Mouse (Mus musculus) fat pad, adult 2 months (tissue): ENCODE measurements around the gene Map3k19.

ENCODE experiments used
- DNase-seq: peaks from one replicate; pipeline ENCODE4 v3.0.0-alpha.2; 2011; ENCODE audit warnings: low read depth, low spot score; ENCODE audit errors: extremely low read depth

The Map3k19 gene

DNA sequence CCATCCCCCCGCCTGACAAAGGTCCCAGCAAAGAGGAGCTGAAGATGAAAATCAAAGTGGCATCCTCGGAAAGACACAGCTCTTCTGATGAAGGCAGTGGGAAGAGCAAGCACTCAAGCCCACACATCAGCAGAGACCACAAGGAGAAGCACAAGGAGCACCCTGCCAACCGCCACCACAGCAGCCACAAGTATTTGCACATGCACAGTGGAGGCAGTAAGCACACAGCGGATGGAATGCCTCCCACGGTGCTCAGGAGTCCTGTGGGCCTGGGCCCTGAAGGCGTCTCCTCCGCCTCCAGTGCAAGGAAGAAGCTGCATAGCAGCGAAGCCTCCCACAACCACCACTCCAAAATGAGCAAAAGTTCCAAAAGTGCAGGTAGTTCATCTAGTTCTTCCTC is 51.9 kb downstream of the Map3k19 start:
- DNase-seq: no peak

DNA sequence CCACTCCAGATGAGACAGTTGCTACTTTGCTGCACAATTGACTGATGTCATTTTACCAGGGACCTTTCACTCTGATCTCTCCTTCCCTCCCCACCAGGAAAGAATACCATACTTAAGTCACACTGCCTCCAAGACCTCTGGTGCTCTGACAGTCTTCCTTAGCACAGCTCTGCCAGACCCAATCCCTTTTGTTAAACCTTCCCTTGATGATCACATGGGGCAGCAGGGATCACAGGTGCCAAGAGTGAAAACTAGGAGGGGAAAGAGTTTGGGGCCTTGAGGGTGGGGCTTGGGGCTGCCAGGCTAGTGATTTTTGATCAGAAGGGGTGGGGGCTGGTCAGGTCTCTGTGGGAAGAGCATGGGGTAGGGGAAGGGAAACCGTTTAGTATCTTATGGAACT is 58.1 kb downstream of the Map3k19 start:
- DNase-seq: no peak

DNA sequence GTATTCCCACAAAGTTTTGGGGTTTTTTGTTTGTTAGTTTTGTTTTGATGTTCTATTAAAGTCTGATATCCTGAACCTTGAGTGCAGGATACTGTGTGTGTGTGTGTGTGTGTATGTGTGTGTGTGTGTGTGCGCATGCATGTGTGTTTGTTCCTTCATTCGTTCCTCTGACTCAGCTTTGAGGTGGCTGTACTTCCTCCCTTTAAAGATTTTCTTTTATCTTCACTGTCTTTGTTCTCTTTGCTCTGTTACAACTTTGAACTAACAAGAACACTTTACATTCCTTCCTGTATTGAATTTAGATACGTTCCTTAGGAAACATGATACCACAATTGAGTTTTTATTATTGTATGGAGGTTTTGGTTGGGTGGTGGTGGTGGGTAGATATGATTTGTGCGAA is 58.5 kb downstream of the Map3k19 start:
- no peak for DNase-seq

DNA sequence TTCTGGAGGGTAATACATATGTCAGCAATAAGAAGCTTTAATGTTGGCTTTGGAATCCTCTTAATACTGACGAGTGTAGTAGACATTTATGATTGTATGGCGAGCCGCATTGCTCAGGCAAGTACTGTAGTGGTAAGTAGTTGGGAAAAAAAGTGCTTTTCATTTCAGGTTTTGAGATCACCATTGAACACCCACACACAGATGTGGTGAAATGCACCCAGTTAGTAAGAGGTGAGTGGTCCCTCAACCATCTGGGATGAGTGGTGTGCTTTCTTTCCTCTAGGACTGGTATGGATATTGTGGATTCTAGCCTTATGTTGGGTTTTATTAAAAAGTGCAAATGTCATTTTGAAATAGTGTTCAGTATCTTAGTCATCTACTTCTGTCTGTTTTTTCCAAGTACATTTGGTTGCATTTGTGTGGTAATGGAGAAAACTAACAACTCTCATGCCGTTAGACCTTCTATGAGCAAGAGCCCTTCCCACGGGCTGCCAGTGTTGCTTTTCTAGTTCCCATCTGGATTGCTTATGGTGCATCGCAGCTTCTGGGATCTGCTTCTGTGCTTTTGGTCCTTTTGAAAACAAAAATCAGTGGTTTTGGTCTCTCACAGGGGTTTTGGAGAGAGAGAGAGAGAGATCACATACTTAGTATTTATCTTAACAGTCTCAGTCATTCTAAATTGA is 59.6 kb downstream of the Map3k19 start:
- DNase-seq: no peak

DNA sequence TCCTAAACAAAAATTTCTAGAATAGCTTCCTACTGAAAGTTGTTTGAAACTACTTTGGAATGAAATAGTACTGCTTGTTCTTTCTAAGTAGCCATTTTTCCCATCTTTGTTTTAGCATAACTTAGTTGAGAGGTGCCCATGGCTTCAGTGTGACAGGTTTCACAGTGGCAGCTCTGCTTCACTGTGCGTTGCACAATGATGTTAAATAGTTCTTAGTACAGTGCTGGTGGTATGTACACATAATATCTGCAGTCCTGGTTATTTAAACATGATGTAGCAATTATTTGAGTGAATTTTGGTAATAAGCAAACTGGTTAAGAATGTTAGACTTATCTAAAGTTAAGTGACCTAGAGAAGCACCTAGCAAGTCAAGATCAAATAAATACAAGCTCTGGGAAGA is 61.4 kb downstream of the Map3k19 start:
- DNase-seq: no peak

DNA sequence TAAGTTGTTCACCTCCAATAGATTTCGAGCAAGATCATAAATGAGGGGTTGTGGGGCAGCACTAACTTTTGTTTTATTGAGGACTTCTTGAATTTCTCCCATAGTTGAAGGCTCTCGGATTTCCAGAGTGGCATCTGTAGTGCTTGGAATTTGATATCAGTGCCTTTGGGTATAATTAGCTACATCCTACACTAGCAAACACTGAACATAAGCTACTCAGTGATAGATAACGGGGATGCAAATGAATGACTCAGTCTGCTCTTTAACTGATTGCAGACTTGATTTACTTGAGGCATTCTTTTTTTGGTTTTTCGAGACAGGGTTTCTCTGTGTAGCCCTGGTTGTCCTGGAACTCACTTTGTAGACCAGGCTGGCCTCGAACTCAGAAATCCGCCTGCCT is 65.9 kb downstream of the Map3k19 start:
- DNase-seq: no peak

DNA sequence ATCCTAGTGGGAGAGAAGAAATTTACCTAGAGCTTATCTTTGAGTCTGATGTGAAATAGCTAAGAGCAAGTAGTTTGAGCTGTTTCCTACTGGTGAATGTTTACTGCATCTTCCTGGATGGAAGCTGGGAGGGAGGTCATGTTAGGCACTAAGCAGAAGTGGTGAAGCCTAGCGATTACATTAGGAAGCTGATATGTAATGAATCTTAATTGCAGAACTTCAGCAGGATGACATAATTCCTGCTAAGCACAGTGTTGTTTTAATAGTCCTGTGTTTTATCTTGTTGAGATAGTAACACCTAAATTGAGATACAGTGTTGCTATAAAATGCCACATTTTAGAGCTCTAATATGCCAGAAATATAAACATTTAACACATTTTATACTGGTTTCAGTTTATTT is 68.9 kb downstream of the Map3k19 start:
- no peak for DNase-seq

DNA sequence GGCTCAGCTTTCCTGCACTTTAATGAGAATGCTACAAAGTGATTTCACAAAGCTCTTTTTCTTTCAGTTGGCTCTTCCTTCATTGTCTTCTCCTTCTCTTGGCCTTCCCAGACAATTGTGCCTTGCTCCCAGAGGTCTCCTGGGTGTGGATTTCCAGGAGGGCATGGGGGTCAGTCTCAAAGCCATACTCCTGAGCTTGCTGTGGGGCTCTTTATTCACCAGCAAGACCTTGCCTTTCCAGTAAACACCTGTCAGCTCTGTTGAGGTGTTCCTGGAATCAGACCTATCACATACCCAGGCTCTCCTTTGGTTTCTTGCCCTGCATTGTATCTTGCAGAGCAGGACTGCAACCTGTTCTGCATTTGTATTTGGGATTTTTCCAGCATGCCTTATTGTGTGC is 71.0 kb downstream of the Map3k19 start:
- no peak for DNase-seq

DNA sequence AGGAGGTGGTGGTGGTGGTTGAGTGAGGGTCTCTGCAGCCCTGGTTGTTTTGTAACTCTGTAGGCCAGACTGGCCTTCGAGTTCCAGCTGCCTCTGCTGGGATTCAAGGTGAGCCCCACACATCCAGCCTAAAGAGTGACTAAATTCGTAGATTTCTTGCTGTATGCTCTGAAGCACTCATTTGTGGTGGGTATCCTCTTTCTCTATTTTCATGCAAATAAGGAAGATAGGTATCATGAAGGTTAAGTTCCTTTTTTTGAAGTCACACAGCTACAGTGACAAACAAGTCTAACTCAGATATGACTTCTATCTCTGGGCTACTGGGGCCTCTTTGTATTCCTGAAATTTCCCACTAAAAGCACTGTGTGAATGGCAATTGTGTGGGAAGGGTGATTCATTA is 74.0 kb downstream of the Map3k19 start:
- no peak for DNase-seq

DNA sequence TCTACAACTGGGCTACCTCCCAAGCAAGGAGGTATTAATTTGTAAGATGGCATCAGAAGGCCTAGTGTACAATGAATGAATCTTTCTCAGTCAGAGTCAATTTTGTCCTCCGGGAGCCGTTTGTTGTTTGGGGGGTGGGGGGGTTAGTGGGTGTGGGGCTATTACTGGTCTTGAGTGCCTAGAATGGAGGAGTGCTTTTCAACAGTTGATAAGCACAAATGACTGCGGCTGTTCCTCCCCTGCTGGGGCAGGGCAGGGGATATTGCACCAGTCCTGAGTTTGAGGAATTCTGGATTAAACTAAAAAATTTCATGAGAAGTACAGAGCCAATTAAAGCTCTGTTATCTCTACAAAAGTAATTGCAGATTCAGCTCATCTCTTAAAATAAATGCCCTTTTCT is 74.7 kb downstream of the Map3k19 start:
- DNase-seq: no peak

DNA sequence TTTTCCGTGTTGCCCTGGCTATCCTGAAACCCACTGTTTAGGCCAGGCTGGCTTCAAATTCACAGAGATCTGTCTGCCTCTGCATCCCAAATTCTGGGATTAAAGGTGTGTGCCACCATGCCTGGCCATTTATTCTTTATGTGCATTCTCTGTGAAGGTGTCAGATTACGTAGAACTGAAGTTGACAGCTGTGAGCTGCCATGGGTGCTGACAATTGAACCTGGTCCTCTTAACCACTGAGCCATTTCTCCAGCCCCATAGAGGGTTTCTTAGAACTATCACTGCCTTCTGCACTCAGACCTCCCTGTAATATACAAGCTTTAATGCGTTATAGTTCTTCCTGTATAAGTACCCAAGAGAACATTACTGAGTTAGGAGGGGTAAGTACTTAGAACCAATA is 76.2 kb downstream of the Map3k19 start:
- DNase-seq: no peak

DNA sequence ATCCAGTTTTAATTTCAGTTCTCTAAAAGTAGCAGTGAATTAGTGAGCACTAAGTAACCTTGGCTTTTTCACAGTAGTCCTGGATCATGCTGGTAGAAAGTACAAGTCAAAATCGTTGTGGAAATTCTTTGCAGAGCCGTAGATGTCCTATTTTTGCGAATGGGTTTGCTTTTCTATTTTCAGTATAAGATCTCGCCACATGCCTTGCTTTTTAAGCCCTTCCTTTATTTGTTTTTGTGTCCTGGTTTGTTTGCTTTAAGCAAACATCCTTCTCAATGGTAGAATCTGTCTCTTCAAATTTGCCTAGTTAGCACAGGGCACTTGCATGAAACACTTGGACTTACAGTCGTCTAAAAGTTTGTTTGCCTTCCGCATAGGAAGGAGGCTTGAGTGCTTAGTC is 78.6 kb downstream of the Map3k19 start:
- no peak for DNase-seq

DNA sequence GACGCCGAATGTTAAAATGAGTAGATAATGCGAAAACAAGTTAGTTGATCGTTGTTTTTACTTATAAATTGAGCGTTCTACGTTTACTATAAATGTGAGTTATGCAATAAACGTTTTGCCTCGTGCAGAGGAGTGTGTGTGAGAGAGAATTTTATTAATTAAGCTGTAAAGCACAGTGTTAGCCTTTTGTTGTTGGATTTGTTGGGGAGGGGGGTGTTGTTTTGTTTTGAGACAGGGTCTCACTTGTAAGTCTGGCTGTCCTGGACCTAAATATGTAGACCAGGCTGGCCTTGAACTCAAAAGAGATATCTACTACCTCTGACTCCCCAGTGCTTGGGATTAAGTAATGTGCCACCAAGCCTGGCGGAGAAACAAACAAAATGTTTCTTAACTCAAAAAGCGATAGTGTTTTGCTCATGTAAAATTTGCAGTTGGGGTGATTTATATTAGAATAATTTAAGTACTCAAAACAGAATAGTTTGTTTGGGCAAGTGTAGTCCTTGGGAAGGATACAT is 79.6 kb downstream of the Map3k19 start:
- DNase-seq: no peak

DNA sequence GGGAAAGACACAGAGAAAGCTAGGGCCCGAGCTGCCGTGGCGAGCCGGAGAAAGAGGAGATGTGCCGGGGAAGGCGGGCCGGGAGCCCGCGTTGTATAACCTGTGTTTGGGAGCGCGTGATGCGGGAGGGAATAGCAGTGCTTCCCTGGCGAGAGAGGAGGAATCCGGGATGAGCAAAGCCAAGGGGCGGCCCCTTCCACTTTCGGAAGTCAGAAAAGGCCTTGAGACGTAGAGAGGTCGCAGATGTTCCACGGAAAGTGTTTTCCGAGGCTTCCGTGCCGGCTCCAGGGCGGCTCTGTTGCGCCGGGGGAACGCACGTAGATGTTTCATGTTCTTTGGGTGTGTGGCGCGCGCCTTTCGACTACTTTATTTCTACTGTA is 80.3 kb downstream of the Map3k19 start:
- DNase-seq: no peak

DNA sequence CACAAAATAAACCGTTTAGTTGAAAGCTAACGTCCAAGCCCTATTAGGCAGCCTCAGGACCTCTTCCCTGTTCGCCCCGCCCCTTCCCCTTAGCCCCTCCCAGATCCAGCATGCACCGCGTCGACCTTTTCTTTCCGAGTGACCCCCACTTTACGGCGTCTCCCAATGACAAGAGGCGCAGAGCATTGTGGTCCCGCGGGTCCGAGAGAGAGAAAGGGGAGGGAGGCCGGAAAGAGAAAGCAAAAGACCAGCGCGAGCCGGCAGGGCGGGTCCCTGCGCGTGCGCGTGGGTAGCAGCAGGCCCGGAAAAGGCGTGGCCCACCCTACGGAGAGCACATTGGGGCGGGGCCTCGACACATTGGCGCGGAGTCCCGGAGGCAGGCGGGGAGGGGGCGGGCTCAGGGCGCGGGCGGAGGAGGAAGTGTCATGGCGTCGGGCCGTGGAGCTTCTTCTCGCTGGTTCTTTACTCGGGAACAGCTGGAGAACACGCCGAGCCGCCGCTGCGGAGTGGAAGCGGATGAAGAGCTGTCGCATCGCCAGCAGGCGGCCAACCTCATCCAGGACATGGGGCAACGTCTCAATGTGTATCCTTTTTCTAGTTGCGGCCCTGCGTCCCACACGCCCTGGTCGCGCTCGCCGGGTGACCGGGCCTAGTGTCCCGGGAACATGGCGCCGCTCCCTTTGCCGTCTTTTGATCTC is 80.9 kb downstream of the Map3k19 start, which contains the start of gene Ccnt2:
TSS of gene Ccnt2 (plus strand) at position 362 of the 698 bp plus-strand sequence.
- peak; percentile 83 for DNase-seq

DNA sequence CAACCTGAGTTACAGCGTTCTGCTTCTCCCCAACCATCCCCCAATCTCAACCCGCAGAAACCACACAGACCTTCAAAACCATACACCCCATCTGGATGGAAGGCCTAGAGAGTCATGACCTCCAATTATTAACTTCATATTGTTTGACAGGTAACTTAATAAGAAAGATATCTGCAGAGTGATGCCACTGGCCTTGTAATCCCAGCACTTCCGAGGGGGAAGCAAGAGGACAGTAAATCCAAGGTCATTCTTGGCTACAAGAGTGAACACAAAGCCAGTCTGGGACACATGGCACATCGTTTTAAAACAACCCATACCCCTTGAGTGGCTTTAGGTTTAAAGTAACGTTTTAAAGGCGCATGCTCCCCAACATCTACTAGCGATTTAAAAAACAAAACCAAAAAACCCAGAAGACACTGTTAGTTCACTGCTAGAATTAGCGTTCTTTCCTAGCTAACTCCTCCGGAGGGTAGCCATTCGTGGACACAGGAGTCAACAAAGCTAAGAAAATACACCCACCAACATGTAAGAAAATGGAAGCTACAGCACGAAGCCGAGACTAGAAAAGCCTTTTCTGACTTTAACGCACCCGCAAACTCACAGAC is 81.5 kb downstream of the Map3k19 start:
- DNase-seq: peak; percentile 8

DNA sequence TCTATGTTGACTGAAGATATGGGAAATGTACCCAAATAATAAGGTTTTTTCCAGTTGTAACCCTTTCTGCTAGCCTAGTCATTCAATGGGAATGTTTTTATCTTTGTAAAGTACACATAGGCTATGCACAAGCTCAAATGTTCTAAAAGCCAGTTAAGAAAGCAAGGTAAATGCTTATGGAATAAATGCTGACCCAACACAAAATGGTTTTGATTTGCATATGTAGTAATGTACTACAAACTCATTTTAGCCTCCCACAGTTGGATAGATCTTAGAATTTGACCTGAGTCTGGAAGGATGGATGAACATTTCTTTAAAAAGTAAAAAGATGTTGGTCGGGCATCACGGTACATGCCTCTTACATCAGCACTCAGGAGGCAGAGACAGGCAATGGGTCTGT is 88.1 kb downstream of the Map3k19 start:
- DNase-seq: no peak

DNA sequence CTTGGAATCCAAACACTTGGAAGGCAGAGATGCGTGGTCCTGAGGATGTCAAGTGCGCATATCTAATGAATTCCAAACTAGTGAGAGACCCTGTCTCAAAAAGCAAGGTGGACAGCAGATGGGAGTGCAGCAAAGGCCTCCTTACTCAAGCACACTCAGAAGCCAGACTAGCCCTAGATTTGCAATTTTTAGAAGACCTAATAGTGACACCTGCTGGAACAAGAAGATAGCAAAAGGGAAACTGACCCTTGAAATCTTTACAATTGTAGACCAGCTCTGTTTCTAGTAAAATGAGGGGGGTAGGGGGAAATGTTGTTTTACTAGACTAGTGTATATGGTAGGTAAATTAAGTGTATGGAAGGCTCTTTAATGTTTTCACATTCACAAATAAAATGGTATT is 89.4 kb downstream of the Map3k19 start:
- no peak for DNase-seq
